Mouse (Mus musculus): ENCODE results near the gene 1700001J03Rik.
A peak's percentile ranks its signal among the peaks of the same experiment; 100 is the strongest.
"Not testable (repeated sequence)": the region's sequence is repeated elsewhere in the genome, so short reads cannot be mapped to it uniquely, and the experiment has no call there.

Gene 1700001J03Rik

DNA sequence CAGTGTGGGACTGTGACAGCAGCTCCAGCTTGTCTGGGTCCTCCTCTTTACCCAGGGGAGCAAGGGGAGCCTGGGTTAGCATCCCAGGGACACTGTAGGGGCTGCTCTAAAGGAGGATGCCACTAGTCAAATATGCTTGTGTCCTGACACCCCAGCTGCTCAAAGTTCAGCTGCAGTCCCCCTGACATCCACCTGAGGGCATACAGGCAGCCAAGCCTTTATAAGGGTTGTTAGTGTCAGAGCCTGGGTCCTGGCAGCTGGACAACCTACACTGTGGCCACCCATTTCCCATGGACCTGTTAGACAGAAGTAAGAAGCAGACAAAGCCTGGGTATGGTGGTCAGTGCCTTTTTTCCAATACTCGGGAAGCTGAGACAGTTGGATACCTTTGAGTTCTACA is 3.0 kb upstream of the 1700001J03Rik start:
- no peak for DNase-seq (ENCODE audit: low spot score in 2 of 2)

DNA sequence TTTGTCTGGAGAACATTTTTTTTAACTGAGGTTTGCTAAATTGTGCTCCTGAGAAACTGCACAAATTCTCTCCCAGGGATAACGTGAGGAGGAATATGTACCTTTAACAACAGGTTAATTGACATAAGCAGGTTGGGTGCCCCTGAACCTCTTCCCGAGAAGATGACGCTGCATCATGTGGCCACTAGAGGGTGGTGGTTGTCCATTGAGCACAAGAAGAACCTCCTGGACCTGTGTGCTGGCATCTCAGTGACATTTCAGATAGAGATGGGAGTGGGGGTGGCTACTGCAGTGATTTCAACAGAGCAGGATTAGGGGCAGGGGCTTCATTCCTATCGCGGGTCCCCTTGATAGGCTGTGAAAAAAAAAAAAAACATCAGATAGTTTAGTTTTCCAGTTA is 2.3 kb upstream of the 1700001J03Rik start:
- peak; percentile 25 to 53 for DNase-seq (ENCODE audit: low spot score in 2 of 2)

- not testable (repeated sequence) for DNase-seq (ENCODE audit: low spot score in 2 of 2)
These were observed 12.4 kb downstream of the 1700001J03Rik start for GRCm38 (mm10) chr5:146172744-146173143.

DNA sequence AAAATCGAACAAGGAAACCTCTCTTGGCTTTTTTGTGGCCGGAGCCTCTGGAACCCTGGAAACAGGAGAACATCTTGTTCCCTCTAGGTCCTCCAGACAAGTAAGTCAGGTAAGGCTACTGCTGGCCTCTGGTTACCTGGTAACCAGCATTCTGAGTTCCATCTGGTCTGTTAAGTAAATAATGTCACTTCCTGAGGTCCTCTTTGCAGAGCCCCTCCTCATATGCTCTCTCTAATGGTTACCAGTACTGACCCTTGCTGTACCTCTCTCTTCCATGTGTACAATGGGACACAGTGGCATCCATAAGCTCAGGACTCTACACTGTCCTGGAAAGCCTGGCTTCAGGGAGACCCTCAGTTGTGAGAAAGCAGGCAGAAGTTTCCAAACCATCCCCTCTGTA is 14.5 kb downstream of the 1700001J03Rik start, which contains the start of gene Gm6309:
Gm6309 (minus strand) TSS at position 101 of the 400 bp plus-strand sequence.
- not testable (repeated sequence) for DNase-seq (ENCODE audit: low spot score in 2 of 2)

DNA sequence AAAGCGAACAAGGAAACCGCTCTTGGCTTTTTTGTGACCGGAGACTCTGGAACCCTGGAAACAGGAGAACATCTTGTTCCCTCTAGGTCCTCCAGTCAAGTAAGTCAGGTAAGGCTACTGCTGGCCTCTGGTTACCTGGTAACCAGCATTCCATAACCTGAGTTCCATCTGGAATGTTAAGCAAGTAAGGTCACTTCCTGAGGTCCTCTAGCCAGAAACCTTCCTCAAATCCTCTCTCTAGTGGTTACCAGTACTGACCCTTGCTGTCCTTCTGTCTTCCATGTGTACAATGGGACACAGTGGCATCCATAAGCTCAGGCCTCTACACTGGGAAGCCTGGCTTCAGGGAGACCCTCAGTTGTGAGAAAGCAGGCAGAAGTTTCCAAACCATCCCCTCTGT is 24.7 kb downstream of the 1700001J03Rik start, which contains the start of gene Gm5565:
Gm5565 (minus strand) TSS at position 101 of the 400 bp plus-strand sequence.
- not testable (repeated sequence) for DNase-seq (ENCODE audit: low spot score in 2 of 2)

DNA sequence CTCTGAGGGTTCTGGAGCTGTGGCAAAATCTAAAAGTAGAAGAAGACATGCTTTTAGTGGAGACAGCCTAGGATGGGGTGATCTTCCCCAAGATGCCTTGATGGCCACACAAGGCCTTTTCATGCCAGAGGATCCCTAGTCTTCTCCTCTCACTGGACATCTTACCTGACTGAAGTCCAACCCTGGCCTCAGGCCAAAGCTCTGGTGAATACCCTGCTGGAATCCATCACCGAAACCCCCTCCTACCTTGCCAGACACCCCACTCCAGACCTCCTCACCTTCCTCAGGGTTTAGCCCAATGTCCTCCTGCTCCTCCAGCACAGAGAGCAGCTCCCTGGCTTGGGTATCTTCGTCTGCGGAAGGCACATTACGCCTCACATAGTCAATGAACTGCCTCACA is 26.8 kb downstream of the 1700001J03Rik start:
- DNase-seq (ENCODE audit: low spot score in 2 of 2): not testable (repeated sequence)

GRCm38 (mm10) chr5:146150454-146150853 is 34.6 kb downstream of the 1700001J03Rik start:
- DNase-seq (ENCODE audit: low spot score in 2 of 2): no peak

- no peak for DNase-seq (ENCODE audit: low spot score in 2 of 2)
These were observed 37.2 kb downstream of the 1700001J03Rik start for GRCm38 (mm10) chr5:146147903-146148302.

Data from frontal cortex, postnatal 14 days (tissue).